Mouse (Mus musculus): ENCODE results near the gene Sun5.

Sun5 gene

DNA sequence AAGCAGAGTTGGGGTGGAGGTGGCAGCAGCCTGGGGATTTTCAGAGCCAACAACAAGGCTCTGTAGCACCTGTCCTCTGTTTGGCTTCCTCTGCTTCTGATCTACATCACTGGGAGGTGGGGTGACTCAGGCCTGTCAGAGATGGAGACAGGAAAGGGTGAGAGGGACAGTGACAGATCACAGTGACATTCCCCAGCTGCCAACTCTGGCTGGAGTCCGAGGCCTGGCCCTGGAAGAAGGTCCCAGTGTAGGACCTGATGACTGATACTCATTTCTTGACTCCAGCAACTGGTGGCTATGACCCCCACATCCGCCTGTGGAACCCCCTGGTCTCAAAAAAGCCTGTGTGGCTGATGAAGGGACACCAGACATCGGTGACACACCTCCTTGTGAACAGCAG, 61.0 kb downstream of the Sun5 start:
- DNase-seq (ENCODE audit: low read depth, low spot score), result no peak

GRCm38 (mm10) chr2:153808841-153809240, 62.0 kb downstream of the Sun5 start:
- DNase-seq (ENCODE audit: low read depth, low spot score), result no peak

GRCm38 (mm10) chr2:153808146-153808545, 62.7 kb downstream of the Sun5 start:
- no peak for DNase-seq (ENCODE audit: low read depth, low spot score)

GRCm38 (mm10) chr2:153807464-153807863, 63.4 kb downstream of the Sun5 start:
- DNase-seq (ENCODE audit: low read depth, low spot score), result peak; percentile 20
